Mouse (Mus musculus) neutrophil, adult 65 days (primary cell): ENCODE measurements around the gene Plcd3. TPM values are rescaled to one million over a fixed set of nuclear protein-coding genes. Genes with fewer than 3 reads are reported as not detected.

Experiments
- total RNA-seq: library from RNA; stranded (reverse); gene quantifications from 2 replicates; pipeline ENCODE4 v1.2.4, GENCODE M21; 2023

Plcd3 gene
- not detected in 2 replicates for total RNA-seq

GRCm38 (mm10) chr11:103101481-103101865, at the start of gene Plcd3, which contains the start of gene Acbd4:
Gene Plcd3, minus strand, starts transcription at chr11:103101658.
Gene Acbd4, plus strand, starts transcription at chr11:103101682.

GRCm38 (mm10) chr11:103131701-103132575, 30.5 kb upstream of the Plcd3 start, which contains the start of gene Hexim2:
Gene Hexim2, plus strand, starts transcription at chr11:103132429.

GRCm38 (mm10) chr11:103116008-103116818, 14.8 kb upstream of the Plcd3 start, which contains the start of gene Hexim1:
Gene Hexim1, plus strand, starts transcription at chr11:103116231.

GRCm38 (mm10) chr11:103028176-103028891, 73.1 kb downstream of the Plcd3 start, which contains the start of the genes Nmt1 and Dcakd:
Gene Nmt1, plus strand, starts transcription at chr11:103028190.
Gene Dcakd, minus strand, starts transcription at chr11:103028333.

Other genes starting within 250 kb of the Plcd3 start
- gene Eftud2, start 220.7 kb downstream of the Plcd3 start, total RNA-seq, result 55.5 and 65.6 TPM in 2 replicates
- gene Ccdc103, start 220.5 kb downstream of the Plcd3 start, total RNA-seq, result not detected in 2 replicates
- not detected in 2 replicates for gene Fam187a, start 216.5 kb downstream of the Plcd3 start, total RNA-seq
- 1.9 TPM in 1 of 2 replicates, not detected in the other for gene Gfap, start 200.7 kb downstream of the Plcd3 start, total RNA-seq
- 28.4 and 29.3 TPM in 2 replicates for gene Kif18b, start 176.5 kb downstream of the Plcd3 start, total RNA-seq
- gene C1ql1, start 155.0 kb downstream of the Plcd3 start, total RNA-seq, result not detected in 2 replicates
- 55.1 and 65.6 TPM in 2 replicates for gene Nmt1, start 73.5 kb downstream of the Plcd3 start, total RNA-seq
- 18.7 and 19.1 TPM in 2 replicates for gene Dcakd, start 73.3 kb downstream of the Plcd3 start, total RNA-seq
- 16.4 and 20.0 TPM in 2 replicates for gene Acbd4, start within 50 bp of the Plcd3 start, total RNA-seq
- gene Hexim1, start 14.6 kb upstream of the Plcd3 start, total RNA-seq, result 53.1 and 61.2 TPM in 2 replicates
- gene Hexim2, start 30.8 kb upstream of the Plcd3 start, total RNA-seq, result 1.5 and 1.7 TPM in 2 replicates
- gene Fmnl1, start 69.4 kb upstream of the Plcd3 start, total RNA-seq, result 708 and 878 TPM in 2 replicates
- not detected in 2 replicates for gene 1700023F06Rik, start 106.9 kb upstream of the Plcd3 start, total RNA-seq
- not detected in 2 replicates for gene Spata32, start 116.8 kb upstream of the Plcd3 start, total RNA-seq
- gene Map3k14, start 165.8 kb upstream of the Plcd3 start, total RNA-seq, result 19.8 and 21.3 TPM in 2 replicates